Mouse (Mus musculus) embryo, embryonic 10 days (tissue): Measurements from ENCODE around the gene Meis2.

Experiments used
- DNase-seq: peaks from one replicate; pipeline ENCODE4 v3.0.0-alpha.2; 2015; ENCODE audit warnings: low spot score

Meis2 gene

DNA sequence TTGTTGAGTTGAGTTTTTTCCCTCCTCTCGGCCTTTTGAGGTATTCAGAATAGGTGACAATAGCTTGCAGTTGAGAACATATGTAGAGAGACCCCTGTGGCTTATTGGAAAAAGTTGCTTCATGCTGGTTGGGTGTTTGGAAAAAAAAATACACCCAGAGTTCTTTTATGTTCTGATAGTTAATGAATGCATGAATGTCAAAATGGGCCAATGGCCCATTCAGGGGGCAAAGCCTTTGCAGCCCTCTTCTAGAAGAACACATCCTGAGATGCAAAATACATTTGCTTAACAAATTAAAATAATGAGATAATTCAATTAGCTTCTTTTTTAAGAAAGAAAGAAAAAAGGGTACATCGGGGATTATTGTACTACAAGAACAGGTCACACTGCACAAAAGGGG is 69.2 kb downstream of the Meis2 start:
- no peak for DNase-seq

DNA sequence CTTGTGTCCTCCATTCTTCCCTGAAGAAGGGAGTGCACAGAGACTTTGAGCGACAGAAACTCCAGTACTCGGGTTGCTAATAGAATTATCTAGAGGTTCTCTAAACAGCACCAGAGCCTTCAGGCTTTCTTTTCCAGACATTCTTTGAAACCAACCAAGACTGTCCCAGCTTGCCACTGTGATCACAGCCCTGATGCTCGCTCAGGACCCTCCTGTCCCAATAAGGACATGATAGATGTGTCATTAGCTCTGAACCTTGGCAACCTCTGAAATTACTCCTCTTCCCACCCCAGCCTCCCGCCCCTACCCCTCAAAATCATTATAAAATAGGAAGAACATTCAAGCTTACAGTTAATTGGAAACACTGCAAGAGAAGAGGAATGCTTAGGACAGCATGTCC is 71.8 kb downstream of the Meis2 start:
- DNase-seq = no peak

DNA sequence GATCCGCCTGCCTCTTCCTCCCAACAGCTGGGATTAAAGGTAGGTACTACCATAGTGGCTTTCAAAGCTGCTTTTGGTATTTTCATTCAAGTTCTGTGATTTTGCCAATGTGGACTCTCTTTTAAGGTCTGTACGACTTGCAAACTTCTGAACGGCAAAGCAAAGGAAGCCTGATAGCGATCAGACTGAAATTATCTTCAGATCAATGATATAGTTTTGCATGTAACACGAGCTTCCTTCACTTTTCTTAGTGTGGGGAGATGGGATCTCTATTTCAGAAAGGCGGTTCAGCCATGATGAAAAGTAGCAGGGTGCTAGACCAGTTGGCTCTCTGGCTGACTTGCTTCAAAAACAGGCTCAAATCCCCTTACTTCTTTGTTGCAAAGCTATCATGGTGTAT is 76.4 kb downstream of the Meis2 start:
- no peak for DNase-seq

DNA sequence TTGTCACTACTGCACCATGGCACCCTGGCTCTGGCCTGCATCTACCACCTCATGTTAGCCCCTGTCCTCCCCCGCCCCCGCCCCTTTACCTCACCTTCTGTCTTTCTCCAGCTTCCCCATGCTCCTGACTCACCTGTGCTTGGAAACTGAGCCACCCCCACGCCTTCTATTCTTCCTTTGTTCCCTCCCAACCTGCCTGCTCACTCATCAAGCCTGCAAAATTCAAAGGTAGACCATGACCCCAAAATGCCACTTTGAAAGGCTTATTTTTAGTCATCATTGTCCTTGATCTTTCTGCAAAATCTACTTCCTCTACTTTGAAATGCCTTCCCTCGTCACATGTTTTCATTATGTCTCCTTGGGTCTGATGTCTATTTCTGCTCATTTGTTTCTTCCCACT is 77.2 kb downstream of the Meis2 start:
- no peak for DNase-seq

DNA sequence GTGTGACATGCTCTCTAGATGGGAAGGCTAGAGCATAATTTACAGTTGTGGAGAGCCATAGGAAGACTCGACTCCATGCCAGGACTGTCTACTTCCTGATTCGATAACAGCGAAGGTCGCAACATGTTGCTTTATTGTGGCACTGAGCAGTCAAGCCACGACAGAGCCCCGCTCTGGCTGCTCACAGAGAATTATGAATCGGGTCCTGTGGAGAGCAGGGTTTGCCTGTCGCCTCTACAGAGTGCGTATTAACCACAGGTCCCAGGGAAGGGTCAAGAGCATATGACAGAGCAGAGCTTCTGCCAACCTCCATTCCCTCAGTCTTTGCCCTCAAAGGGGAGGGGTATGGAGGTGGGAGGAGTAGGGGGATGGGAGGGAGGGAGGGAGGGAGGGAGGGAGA is 80.7 kb downstream of the Meis2 start:
- no peak for DNase-seq

DNA sequence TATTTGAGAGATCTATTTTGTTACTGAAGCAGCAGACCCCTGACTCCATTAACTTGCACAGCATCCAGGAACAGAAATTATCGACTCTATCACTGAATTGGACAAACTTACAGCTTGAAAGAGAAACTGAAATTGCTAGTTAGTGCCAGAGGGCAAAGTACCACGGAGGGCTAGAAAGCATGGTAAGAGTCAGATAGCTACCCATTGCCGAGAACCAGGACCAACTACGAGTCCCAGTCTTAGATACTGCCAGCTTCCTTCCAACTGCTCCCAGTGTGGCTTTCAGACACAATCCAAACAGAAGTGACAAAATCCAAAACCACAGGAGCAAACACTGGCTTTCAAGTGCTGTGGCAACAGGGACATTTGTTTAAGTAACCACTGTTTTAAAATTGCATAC is 81.2 kb downstream of the Meis2 start:
- no peak for DNase-seq

DNA sequence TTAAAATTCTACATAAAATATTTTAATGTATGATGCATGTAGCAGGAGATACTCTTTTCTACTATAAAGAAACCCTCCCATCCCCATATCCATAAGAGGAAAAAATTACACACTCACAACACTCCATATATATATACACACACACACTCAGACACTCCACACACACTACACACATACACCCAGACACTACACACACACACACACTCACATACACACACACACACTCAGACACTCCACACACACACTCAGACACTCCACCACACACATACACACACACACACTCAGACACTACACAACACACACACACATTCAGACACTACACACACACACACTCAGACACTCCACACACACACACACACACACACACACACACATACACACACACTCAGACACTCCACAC is 85.1 kb downstream of the Meis2 start:
- no peak for DNase-seq

DNA sequence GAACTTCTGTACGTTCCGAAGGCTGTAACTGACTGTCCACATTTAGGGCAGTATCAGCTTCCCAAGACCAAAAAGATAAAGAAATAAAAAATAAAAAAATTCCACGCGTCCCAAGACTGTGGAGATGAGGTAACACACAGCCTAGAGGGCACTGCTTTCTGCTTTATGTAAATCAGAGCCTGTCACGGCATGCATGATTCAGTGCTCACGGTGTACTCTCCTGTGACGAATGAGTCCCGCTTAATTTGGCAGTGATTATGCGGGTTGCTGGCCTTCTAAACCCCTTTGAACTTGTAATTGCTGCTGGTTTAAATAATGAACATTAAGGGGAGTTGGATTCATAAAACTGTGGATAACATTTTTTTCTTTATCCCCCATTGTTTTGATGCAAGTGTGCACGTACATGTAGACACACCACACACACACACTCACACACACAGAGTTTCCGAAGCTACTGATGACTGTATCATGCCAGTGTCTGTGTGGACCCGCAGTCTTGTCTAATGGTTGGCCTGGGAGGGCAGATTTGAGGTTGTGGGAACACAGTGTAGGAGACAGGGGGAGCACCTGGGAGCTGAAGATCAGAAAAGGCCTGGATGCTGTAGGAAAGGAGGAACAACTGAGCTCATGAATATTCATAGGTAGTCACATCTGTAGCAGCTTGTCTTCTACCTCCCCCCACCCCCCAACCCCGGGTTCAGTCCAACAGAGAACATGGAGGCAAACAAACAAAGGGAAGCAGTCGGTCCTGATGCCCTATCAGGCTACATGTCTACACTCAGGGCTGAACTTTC is 85.8 kb downstream of the Meis2 start:
- DNase-seq = peak; percentile 57

DNA sequence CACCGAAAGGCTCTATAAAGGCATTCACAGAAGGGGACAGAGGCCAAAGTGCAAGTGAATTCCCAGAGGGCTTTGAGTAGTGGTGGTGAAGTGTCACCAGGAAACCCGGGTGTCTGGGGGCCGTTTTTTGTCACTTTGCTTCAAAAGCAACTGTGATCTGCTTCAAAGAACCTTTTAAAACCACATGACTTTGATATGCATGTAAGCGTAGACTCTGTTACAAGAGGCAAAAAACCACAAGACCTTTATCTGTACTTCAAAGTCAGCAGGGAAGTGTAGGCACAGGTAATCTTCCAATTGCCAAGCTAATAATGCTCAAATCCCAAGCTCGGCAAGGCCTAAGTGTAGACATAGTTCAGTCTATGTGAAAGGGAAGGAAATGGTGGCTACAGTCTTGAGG is 87.0 kb downstream of the Meis2 start:
- DNase-seq = no peak

DNA sequence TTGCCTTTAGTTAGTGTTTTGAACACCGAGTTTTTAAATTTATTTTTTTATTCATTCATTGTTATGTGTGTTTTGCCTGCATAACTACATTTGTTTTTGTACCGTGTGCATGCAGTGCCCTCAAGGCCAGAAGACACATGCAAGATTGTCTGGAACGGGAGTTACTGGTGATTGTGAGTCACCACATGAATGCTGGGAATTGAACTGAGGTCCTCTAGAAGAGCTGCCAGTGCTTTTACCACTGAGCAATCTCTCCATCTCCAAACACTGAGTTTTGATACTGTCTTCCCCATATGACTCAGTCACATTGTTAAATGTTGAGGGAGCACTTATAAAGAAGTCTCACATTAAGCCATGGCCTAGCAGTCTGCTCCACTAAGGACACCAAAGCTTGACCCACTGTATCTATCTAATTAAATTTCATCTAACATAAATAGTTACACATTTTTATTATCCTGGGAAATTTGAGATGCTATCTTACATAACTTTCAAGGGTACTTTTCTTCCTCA is 94.3 kb downstream of the Meis2 start:
- no peak for DNase-seq

DNA sequence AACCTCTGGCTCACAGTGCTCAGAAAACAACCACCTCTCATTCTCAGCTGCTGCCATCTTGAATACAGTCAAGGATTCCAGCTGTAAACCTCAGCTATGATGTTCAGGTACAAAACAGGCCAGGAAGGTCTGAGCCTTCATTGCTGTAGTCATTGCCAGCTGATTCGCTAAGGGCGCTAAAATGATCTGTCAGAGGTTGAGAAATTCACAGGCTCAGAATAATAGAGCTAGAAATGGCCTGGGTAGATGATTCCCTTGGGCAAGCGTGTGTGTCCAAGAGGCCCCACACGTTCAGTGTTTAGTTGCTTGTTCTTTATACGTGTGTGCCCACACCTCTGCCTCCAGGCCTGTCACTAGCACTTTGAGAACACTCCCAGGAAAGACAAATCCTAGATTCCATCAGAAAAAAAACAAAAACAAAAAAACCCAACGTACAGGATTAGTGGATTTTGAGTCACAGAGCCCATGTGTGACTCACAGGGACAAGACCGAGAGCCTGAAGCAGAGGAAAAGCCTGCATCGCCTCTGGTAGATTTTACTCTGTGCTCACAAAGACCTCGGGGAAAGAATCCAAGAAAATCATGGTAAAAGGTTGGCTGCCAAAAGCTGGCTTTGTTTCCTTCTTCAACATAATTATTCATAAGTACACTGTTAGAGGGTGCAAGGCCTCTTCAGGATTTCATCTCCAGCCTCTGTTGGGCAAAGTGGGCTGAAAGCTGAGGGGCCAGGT is 95.4 kb downstream of the Meis2 start:
- DNase-seq = no peak

DNA sequence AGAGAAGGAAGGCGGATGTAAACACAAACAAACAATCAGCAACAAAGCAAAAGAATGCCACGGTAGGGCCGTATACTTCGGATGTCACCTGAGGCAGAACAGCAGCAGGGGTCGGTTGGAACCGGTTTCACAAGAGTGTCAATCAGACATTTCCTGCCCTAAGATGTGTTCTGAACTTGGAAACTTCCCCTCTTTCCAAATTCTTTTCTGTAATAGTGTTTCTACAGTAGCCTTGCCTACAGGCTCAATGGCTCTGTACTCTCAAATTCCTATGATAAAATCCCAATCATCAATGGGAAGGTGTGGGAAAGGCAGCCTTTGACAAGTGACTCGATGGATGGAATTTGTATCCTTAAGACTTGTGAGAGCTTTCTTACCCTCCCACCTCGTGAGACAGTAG is 96.4 kb downstream of the Meis2 start:
- DNase-seq = no peak

DNA sequence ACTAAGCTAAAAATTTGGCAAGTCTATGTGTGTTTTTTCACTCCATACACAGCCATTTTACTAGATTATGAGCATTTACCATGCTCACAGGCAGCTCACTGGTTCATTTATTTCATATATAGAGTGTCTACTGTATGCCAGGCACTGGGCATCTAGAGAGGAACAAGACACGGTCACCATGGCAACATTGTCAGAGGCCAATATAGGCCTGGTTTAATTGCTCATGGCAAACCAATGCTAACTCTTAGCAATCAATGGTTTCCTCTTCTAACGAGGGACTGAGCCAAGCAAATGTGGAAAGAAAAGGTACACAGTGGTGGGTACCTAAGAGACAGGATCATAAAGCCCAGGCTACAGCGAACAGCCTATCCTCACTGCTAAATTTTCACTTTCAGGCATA is 100.7 kb downstream of the Meis2 start:
- DNase-seq = no peak

DNA sequence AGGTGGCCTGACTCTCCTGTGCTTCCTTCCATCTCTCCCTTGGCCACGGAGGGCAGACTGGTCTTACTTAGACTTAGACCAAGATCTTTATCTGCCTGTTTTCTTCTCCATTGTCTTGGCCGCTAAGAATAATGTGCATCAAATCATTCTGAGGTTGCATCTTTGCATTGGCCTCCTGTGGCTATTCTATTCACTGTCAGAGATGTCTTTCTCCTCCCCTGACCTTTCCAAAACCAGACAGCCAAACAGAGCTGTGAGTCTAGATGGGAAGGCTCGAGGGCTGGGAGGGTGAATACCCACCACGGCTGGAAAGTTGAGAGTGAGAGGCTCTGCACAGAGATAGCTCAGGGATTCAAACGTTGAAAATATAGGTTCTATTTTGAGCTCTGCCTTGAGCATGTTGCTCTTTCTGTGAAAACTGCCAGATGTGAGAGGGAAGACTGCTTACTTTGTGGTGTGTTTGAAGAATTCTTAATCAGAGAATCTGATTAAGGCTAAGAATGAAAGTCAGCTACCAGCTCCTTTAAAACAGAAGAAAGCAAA is 102.3 kb downstream of the Meis2 start:
- DNase-seq = no peak

DNA sequence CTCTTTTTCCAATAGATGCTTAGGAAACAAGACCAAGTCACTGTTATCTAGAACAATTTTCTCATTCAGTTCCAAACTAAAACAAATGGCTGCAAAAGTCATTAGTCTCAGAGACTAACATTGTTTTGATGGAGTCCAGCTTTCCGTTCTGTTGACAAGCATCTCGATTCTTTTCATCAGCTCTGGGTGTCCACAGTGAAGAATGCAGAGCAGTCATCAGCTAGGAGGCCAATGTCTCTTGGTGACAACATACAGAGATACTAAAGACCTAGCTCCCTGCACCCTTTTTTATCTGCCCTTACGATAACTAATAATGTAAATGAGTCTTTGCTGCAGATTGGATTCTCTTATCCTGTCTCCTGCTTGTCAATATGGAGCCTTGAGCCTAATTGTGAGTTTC is 102.9 kb downstream of the Meis2 start:
- no peak for DNase-seq

DNA sequence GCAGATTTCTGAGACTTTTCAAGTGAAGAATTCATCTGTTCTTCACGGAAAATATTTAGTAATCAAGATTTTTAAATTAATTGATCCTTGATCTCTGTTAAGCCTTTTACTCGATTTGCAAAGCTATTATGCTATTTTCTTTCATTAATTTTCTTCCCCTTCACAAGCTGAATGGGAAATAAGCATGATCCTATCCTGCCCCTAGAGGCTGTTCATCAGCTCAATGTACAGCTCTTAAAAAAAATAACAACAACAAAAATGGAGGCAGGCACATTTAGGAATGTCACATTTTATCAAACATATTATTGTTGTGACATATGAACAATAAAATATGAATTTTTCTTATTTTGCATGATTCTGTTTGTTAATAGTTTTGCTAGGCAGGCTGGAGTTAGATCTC is 103.5 kb downstream of the Meis2 start:
- DNase-seq = no peak

DNA sequence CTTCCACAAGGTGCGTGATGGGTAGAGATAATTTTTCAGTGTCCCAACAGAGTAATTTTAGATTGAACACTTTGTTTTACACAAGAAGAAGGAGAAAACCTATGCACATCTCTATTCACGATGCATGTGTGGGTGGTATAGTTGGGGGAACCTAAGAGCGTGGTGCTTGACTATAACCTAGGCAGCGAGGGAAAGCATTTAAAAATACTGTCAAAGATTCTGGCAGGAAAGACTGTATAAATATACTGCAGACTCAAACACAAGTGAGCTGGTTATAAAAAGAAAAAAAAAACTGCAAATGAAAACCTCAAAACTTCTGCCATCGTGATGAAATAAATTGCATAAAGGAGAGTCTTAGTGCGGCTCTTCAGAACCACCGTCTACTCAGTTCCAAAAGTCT is 105.0 kb downstream of the Meis2 start:
- no peak for DNase-seq

DNA sequence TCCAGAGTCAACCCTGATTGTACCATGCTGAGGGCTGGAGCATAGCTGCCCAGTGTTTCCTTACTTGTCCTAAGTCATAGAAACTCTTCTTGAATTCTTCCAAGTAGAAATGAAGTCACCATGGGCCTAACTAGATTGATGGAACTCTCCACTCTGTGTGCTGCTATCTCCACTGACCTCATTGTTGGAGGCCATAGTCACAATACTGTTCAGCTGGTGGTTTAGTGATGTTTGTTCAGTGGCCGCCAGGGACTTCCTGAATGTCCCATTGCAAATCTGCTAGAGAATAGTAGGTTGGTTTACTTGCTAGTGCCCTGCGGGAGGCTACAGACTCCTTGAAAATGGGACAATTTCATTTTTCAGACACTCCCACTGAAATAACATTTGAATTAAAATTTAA is 108.9 kb downstream of the Meis2 start:
- DNase-seq = no peak

DNA sequence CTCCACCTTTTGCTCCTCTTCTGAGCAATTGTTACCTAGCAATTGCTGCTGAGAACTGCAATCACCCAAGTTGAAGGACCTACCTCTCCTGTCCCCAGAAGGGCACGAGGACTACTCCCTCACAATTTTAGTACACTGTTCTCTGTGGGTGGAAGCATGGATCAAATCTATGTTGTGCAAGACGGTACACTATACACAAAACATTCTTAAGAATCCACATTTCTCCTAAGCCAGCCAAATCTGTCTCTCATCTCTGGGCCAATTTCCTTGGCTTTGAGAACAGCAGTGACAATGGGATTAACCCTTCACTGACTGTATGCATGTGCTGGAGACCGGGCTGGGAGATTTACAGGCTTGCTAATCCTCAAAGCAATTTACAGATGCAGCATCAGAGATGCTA is 115.0 kb downstream of the Meis2 start:
- DNase-seq = no peak

DNA sequence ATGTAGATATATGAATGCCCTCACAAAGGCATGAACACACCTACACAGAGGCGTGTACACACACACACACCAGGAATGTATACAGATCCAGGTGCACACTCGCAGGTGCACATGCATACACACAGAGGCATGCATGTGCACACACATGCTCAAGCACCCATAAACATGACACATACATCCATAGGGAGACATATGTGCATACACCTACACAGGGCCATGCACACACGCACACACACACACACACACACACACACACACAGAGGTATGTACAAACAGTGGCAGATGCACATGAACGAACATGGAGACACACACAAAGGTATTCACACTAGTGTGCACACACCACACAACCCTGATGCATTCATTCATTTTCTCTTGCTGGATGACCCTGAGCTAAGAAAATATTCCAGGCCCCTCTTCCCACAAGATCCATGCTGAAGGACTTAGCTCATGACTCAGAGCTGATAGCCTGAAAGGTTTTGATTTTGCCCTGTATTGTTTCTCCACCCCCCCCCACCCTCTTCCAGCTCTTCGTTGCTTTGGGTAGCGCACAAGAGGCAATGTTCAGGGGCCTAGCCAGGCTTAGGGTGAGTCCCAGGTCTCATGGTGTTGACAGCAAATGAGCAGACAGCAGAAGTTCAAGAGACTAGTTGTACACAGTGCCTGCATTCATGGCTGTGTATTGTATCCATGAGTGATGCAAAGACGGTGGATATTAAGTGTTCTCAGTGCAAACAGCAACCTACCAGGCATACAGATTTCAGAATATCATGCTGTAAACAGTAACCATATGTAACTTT is 116.8 kb downstream of the Meis2 start:
- no peak for DNase-seq

DNA sequence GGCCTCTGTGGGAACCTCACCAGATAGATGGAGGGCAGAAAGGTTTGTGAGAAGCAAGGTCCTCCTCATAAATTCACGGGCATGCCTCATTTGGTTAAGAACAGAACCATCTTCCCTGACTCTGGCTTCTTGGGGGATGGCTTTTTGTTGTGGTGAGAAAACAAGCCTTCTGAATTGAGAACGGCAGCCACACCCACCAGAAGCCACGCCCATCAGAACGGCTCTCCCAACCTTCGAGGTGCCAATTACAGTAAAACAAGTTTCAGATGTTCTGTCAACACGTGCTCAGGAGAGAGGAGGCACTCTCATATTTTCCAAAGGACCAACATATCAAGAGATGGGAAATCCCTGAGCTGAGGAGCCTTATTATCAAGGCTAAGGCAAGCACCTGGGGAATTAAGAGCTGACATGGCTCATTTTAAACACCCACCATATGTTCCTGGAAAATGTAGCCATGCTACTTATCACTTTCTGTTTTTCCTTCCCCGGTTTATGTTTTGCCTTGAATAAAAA is 117.9 kb downstream of the Meis2 start:
- DNase-seq = no peak

DNA sequence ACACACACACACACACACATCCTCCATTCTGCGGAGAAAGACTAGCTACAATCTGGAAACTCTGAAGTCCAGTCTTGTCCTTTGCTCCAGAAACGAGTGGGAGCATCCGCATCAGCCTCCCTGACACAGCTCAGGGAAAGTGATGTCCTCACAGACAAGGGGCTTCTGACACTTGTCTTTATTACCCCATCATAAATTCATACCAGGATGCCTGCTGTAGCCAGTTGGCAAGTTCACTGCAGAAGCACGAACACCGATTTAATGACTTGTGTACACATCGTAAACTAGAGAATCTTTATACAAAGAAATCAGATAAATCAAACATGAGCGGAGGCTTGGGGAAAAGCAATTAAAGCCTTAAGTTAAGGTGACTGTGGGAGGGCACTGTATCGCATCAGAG is 122.6 kb downstream of the Meis2 start:
- DNase-seq = no peak
